Mouse (Mus musculus) ZHBTc4 (cell line): ENCODE measurements around the gene Krt18.

Experiments used
- DNase-seq: peaks from one replicate; pipeline ENCODE4 v3.0.0-alpha.2; 2011; ENCODE audit warnings: low read depth, low spot score

Krt18 gene

GRCm38 (mm10) chr15:102010569-102011245 is 17.3 kb upstream of the Krt18 start:
- no peak for DNase-seq

- DNase-seq, result no peak
Observed at GRCm38 (mm10) chr15:102012260-102012765, 15.7 kb upstream of the Krt18 start.

- DNase-seq, result peak; percentile 84
Observed at GRCm38 (mm10) chr15:102013651-102014050, 14.3 kb upstream of the Krt18 start.

- no peak for DNase-seq
Observed at GRCm38 (mm10) chr15:102014848-102015247, 13.1 kb upstream of the Krt18 start.

- no peak for DNase-seq
Observed at GRCm38 (mm10) chr15:102016096-102016495, 11.9 kb upstream of the Krt18 start.

- no peak for DNase-seq
Observed at GRCm38 (mm10) chr15:102016787-102017186, 11.2 kb upstream of the Krt18 start.

GRCm38 (mm10) chr15:102017918-102018463 is 10.0 kb upstream of the Krt18 start:
- peak; percentile 68 for DNase-seq

- DNase-seq, result no peak
Observed at GRCm38 (mm10) chr15:102022481-102022880, 5.5 kb upstream of the Krt18 start.

- DNase-seq, result no peak
Observed at GRCm38 (mm10) chr15:102023888-102024287, 4.1 kb upstream of the Krt18 start.

GRCm38 (mm10) chr15:102025136-102025872 is 2.7 kb upstream of the Krt18 start:
- DNase-seq, result peak; percentile 31

- no peak for DNase-seq
Observed at GRCm38 (mm10) chr15:102026430-102026829, 1.6 kb upstream of the Krt18 start.

GRCm38 (mm10) chr15:102034121-102035053 is 6.4 kb downstream of the Krt18 start:
- DNase-seq, result no peak

- DNase-seq, result no peak
Observed at GRCm38 (mm10) chr15:102040277-102040676, 12.3 kb downstream of the Krt18 start.

GRCm38 (mm10) chr15:102041951-102042350 is 14.0 kb downstream of the Krt18 start:
- no peak for DNase-seq

GRCm38 (mm10) chr15:102044745-102045144 is 16.8 kb downstream of the Krt18 start:
- no peak for DNase-seq

- no peak for DNase-seq
Observed at GRCm38 (mm10) chr15:102045691-102046090, 17.7 kb downstream of the Krt18 start.

- DNase-seq, result no peak
Observed at GRCm38 (mm10) chr15:102048006-102048405, 20.0 kb downstream of the Krt18 start.

GRCm38 (mm10) chr15:102049871-102050270 is 21.9 kb downstream of the Krt18 start:
- no peak for DNase-seq

GRCm38 (mm10) chr15:102051920-102052683 is 24.1 kb downstream of the Krt18 start:
- DNase-seq, result peak; percentile 84

GRCm38 (mm10) chr15:102056495-102057174 is 28.7 kb downstream of the Krt18 start:
- no peak for DNase-seq
